Mouse (Mus musculus) limb, embryonic 12.5 days (tissue): ENCODE data around the gene Dlk2. TPM values are rescaled to one million over a fixed set of nuclear protein-coding genes. Genes with fewer than 3 reads are reported as not detected.
A peak's percentile ranks its signal among the peaks of the same experiment; 100 is the strongest.

Source experiments
- ATAC-seq: fragments of 200-750 bp; cut with Nextera tagmentation; 2 replicates; pipeline ENCODE4 v1.8.0; 2017; ENCODE audit warnings: low read depth, moderate TSS enrichment; ENCODE audit not compliant: insufficient number of reproducible peaks, insufficient read depth, low FRiP score, low TSS enrichment
- H3K27ac ChIP-seq: fragments of 300-500 bp; sonication (generic); 2 replicates; pipeline ENCODE4 v1.5.1; 2016; ENCODE audit warnings: mild to moderate bottlenecking, moderate library complexity
- H3K27me3 ChIP-seq: fragments of 300-500 bp; sonication (generic); 2 replicates; pipeline ENCODE4 v1.6.1; 2016; ENCODE audit warnings: mild to moderate bottlenecking, moderate library complexity
- H3K36me3 ChIP-seq: fragments of 300-500 bp; sonication (generic); 2 replicates; pipeline ENCODE4 v1.6.1; 2016; ENCODE audit warnings: mild to moderate bottlenecking, moderate library complexity
- H3K4me1 ChIP-seq: fragments of 300-500 bp; sonication (generic); replicated peaks from 2 replicates; pipeline ENCODE4 v1.6.1; 2016
- H3K4me2 ChIP-seq: fragments of 300-500 bp; sonication (generic); 2 replicates; pipeline ENCODE4 v1.6.1; 2016; ENCODE audit warnings: mild to moderate bottlenecking, moderate library complexity
- H3K4me3 ChIP-seq: fragments of 300-500 bp; sonication (generic); replicated peaks from 2 replicates; pipeline ENCODE4 v1.5.1; 2016; ENCODE audit warnings: mild to moderate bottlenecking
- H3K9ac ChIP-seq: fragments of 300-500 bp; sonication (generic); replicated peaks from 2 replicates; pipeline ENCODE4 v1.6.1; 2016; ENCODE audit warnings: mild to moderate bottlenecking, moderate library complexity
- H3K9me3 ChIP-seq: fragments of 300-500 bp; sonication (generic); 2 replicates; pipeline ENCODE4 v1.6.1; 2016; ENCODE audit warnings: mild to moderate bottlenecking, moderate library complexity
- WGBS: fragments of 180-500 bp; shearing (Covaris S2); methylation state at CpG from one replicate; pipeline ENCODE4 v1.1.7; 2016; 5-methylcytosine and 5-hydroxymethylcytosine counted together
- polyA plus RNA-seq: library from polyadenylated mRNA; unstranded; fragments of >200 nt; fragmentation: Nextera tagmentation; extraction: Ambion mirVana; gene quantifications from 2 replicates; pipeline ENCODE4 v1.2.1, GENCODE M21; 2016

Gene Dlk2
- polyA plus RNA-seq, 1 experiment from 2014 or later, result 3.8 TPM

- Histone ChIP-seq H3K9ac (no peak overlapping the region), H3K4me1 (no peaks in the 10 kb centered on the region), H3K27me3 (no peaks in the 10 kb centered on the region), H3K27ac (no peak overlapping the region), H3K36me3 (peaks cover 34% of the 10 kb centered on the region), H3K9me3 (no peaks in the 10 kb centered on the region), H3K4me2 (no peak overlapping the region), H3K4me3 (no peak overlapping the region)
- ATAC-seq, result no peak
- 79% methylated on average over 6 of the region's 6 CpGs for whole genome bisulfite sequencing
These were observed 23.3 kb downstream of the Dlk2 start for GRCm38 (mm10) chr17:46320492-46320891.

GRCm38 (mm10) chr17:46322046-46322823 lies 25.0 kb downstream of the Dlk2 start:
- Histone ChIP-seq H3K36me3 (peaks cover 34% of the 10 kb centered on the region), H3K9me3 (no peaks in the 10 kb centered on the region), H3K27ac (no peak overlapping the region), H3K4me1 (no peaks in the 10 kb centered on the region), H3K27me3 (no peaks in the 10 kb centered on the region), H3K9ac (no peak overlapping the region), H3K4me3 (no peak overlapping the region), H3K4me2 (no peak overlapping the region)
- 88% methylated on average over 14 of the region's 14 CpGs for WGBS
- no peak for ATAC-seq

- H3K27ac ChIP-seq, result peak overlapping the region; percentile 93
- no peaks in the 10 kb centered on the region for H3K4me1 ChIP-seq
- H3K36me3 ChIP-seq, result peaks cover 16% of the 10 kb centered on the region
- H3K27me3 ChIP-seq, result no peaks in the 10 kb centered on the region
- 6% methylated on average over 25 of the region's 27 CpGs for WGBS
- peak overlapping the region; percentile 78 for H3K9ac ChIP-seq
- H3K9me3 ChIP-seq, result no peaks in the 10 kb centered on the region
- H3K4me2 ChIP-seq, result peak overlapping the region; percentile 85
- peak overlapping the region; percentile 71 for H3K4me3 ChIP-seq
- peak; percentile 21 for ATAC-seq
These were observed 30.2 kb downstream of the Dlk2 start for GRCm38 (mm10) chr17:46327413-46327905.

- peak within 1 kb of the TSS; percentile 93 for H3K27ac ChIP-seq
- H3K4me3 ChIP-seq, result peak within 1 kb of the TSS; percentile 71
- H3K9ac ChIP-seq, result peak within 1 kb of the TSS; percentile 78
- no peaks in the 10 kb centered on the region for H3K27me3 ChIP-seq
- no peaks in the 10 kb centered on the region for H3K9me3 ChIP-seq
- peak; percentile 96 for ATAC-seq
- H3K4me1 ChIP-seq, result no peaks in the 10 kb centered on the region
- H3K4me2 ChIP-seq, result peak within 1 kb of the TSS; percentile 85
- WGBS, result under 1% methylated on average over 39 of the region's 40 CpGs
- H3K36me3 ChIP-seq, result peaks cover 12% of the 10 kb centered on the region
These were observed 30.8 kb downstream of the Dlk2 start, which contains the start of gene Abcc10 for GRCm38 (mm10) chr17:46327906-46328534. Gene Abcc10 (minus strand): TSS chr17:46328352.

GRCm38 (mm10) chr17:46328723-46329122 lies 31.5 kb downstream of the Dlk2 start:
- WGBS, result 73% methylated on average over 6 of the region's 6 CpGs
- Histone ChIP-seq H3K36me3 (peaks cover 5% of the 10 kb centered on the region), H3K9ac (no peak overlapping the region), H3K4me2 (peak overlapping the region; percentile 85), H3K9me3 (no peaks in the 10 kb centered on the region), H3K27ac (0 out of 2 replicates have a peak overlapping the region, but pooled peaks have one; percentile 23), H3K4me1 (no peaks in the 10 kb centered on the region), H3K4me3 (peak overlapping the region; percentile 71; the same call in 1 of the 2 replicates), H3K27me3 (no peaks in the 10 kb centered on the region)
- no peak for ATAC-seq

GRCm38 (mm10) chr17:46336475-46336874 lies 39.3 kb downstream of the Dlk2 start:
- ATAC-seq, result no peak
- Histone ChIP-seq H3K4me1 (no peaks in the 10 kb centered on the region), H3K9me3 (no peaks in the 10 kb centered on the region), H3K36me3 (no peaks in the 10 kb centered on the region), H3K27me3 (no peaks in the 10 kb centered on the region), H3K27ac (no peak overlapping the region), H3K4me2 (no peak overlapping the region), H3K9ac (no peak overlapping the region), H3K4me3 (no peak overlapping the region)
- 21% methylated on average over 5 of the region's 5 CpGs for WGBS

GRCm38 (mm10) chr17:46341208-46341607 lies 44.0 kb downstream of the Dlk2 start:
- no peak overlapping the region for H3K4me3 ChIP-seq
- 77% methylated on average over 7 of the region's 7 CpGs for WGBS
- ATAC-seq, result no peak

GRCm38 (mm10) chr17:46351026-46351700 lies 53.9 kb downstream of the Dlk2 start:
- H3K27me3 ChIP-seq, result no peaks in the 10 kb centered on the region
- no peak overlapping the region for H3K27ac ChIP-seq
- no peak for ATAC-seq
- no peaks in the 10 kb centered on the region for H3K36me3 ChIP-seq
- H3K9ac ChIP-seq, result no peak overlapping the region
- H3K4me1 ChIP-seq, result no peaks in the 10 kb centered on the region
- 0 out of 2 replicates have a peak, but pooled peaks cover 3% of the 10 kb centered on the region for H3K9me3 ChIP-seq
- no peak overlapping the region for H3K4me2 ChIP-seq
- H3K4me3 ChIP-seq, result no peak overlapping the region
- 83% methylated on average over 8 of the region's 8 CpGs for whole genome bisulfite sequencing

More at GRCm38 (mm10) chr17:46341208-46341607, 44.0 kb downstream of the Dlk2 start:
- H3K27me3 ChIP-seq, result no peaks in the 10 kb centered on the region
- no peaks in the 10 kb centered on the region for H3K36me3 ChIP-seq
- no peaks in the 10 kb centered on the region for H3K4me1 ChIP-seq
- no peak overlapping the region for H3K4me2 ChIP-seq
- no peak overlapping the region for H3K27ac ChIP-seq
- no peak overlapping the region for H3K9ac ChIP-seq
- H3K9me3 ChIP-seq, result peaks cover 18% of the 10 kb centered on the region; the same call in 1 of the 2 replicates

Other genes with a start within 250 kb of the Dlk2 start
- 143 and 144 TPM in 2 replicates for gene Mrps18a, start 186.4 kb upstream of the Dlk2 start, polyA plus RNA-seq
- 9.5 and 12.7 TPM in 2 replicates for gene Rsph9, start 153.2 kb upstream of the Dlk2 start, polyA plus RNA-seq
- 36.1 and 36.4 TPM in 2 replicates for gene Mad2l1bp, start 143.9 kb upstream of the Dlk2 start, polyA plus RNA-seq
- 46.5 and 51.0 TPM in 2 replicates for gene Gtpbp2, start 136.4 kb upstream of the Dlk2 start, polyA plus RNA-seq
- 15.4 and 16.0 TPM in 2 replicates for gene Polh, start 94.8 kb upstream of the Dlk2 start, polyA plus RNA-seq
- 61.6 and 63.1 TPM in 2 replicates for gene Xpo5, start 94.6 kb upstream of the Dlk2 start, polyA plus RNA-seq
- gene Polr1c, start 49.4 kb upstream of the Dlk2 start, polyA plus RNA-seq, result 109 and 111 TPM in 2 replicates
- gene Yipf3, start 49.3 kb upstream of the Dlk2 start, polyA plus RNA-seq, result 65.6 and 73.5 TPM in 2 replicates
- 0.60 and 0.65 TPM in 2 replicates for gene Lrrc73, start 43.9 kb upstream of the Dlk2 start, polyA plus RNA-seq
- gene Tjap1, start 14.4 kb upstream of the Dlk2 start, polyA plus RNA-seq, result 59.9 and 62.8 TPM in 2 replicates
- 7.7 and 8.2 TPM in 2 replicates for gene Abcc10, start 30.9 kb downstream of the Dlk2 start, polyA plus RNA-seq
- gene Zfp318, start 86.3 kb downstream of the Dlk2 start, polyA plus RNA-seq, result 16.5 and 17.7 TPM in 2 replicates
- 0.40 and 0.63 TPM in 2 replicates for gene Crip3, start 131.5 kb downstream of the Dlk2 start, polyA plus RNA-seq
- gene Slc22a7, start 141.0 kb downstream of the Dlk2 start, polyA plus RNA-seq, result not detected in 2 replicates
- gene Ttbk1, start 190.3 kb downstream of the Dlk2 start, polyA plus RNA-seq, result 0.34 and 0.45 TPM in 2 replicates
- gene Dnph1, start 199.3 kb downstream of the Dlk2 start, polyA plus RNA-seq, result 51.6 and 55.3 TPM in 2 replicates
- 8.9 and 10.8 TPM in 2 replicates for gene Cul9, start 249.0 kb downstream of the Dlk2 start, polyA plus RNA-seq